Mouse (Mus musculus) hindbrain, embryonic 12.5 days (tissue): Measurements from ENCODE around the gene Lfng. TPM values are rescaled to one million over a fixed set of nuclear protein-coding genes. Genes with fewer than 3 reads are reported as not detected.
A peak's percentile ranks its signal among the peaks of the same experiment; 100 is the strongest.

ENCODE experiments used
- ATAC-seq: fragments of 200-750 bp; cut with Nextera tagmentation; 2 replicates; pipeline ENCODE4 v1.8.0; 2017; ENCODE audit warnings: moderate TSS enrichment; ENCODE audit not compliant: low FRiP score
- H3K27ac ChIP-seq: fragments of 300-500 bp; sonication (generic); 2 replicates; pipeline ENCODE4 v1.5.1; 2016; ENCODE audit warnings: mild to moderate bottlenecking
- H3K27me3 ChIP-seq: fragments of 300-500 bp; sonication (generic); 2 replicates; pipeline ENCODE4 v1.6.1; 2016; ENCODE audit warnings: mild to moderate bottlenecking
- H3K36me3 ChIP-seq: fragments of 300-500 bp; sonication (generic); 2 replicates; pipeline ENCODE4 v1.6.1; 2016; ENCODE audit warnings: mild to moderate bottlenecking
- H3K4me1 ChIP-seq: fragments of 300-500 bp; sonication (generic); 2 replicates; pipeline ENCODE4 v1.6.1; 2016
- H3K4me2 ChIP-seq: fragments of 300-500 bp; sonication (generic); replicated peaks from 2 replicates; pipeline ENCODE4 v1.6.1; 2016; ENCODE audit warnings: mild to moderate bottlenecking
- H3K4me3 ChIP-seq: fragments of 300-500 bp; sonication (generic); 2 replicates; pipeline ENCODE4 v1.5.1; 2016; ENCODE audit warnings: mild to moderate bottlenecking
- H3K9ac ChIP-seq: fragments of 300-500 bp; sonication (generic); 2 replicates; pipeline ENCODE4 v1.6.1; 2016; ENCODE audit warnings: mild to moderate bottlenecking, moderate library complexity
- H3K9me3 ChIP-seq: fragments of 300-500 bp; sonication (generic); replicated peaks from 2 replicates; pipeline ENCODE4 v1.6.1; 2016; ENCODE audit warnings: mild to moderate bottlenecking
- WGBS: fragments of 180-500 bp; shearing (Covaris S2); methylation state at CpG from one replicate; pipeline ENCODE4 v1.1.7; 2016; 5-methylcytosine and 5-hydroxymethylcytosine counted together
- polyA plus RNA-seq: library from polyadenylated mRNA; unstranded; fragments of >200 nt; fragmentation: Nextera tagmentation; extraction: Ambion mirVana; gene quantifications from 2 replicates; pipeline ENCODE4 v1.2.1, GENCODE M21; 2016

Gene Lfng
- polyA plus RNA-seq, 1 experiment from 2014 or later, result 27.6 TPM

GRCm38 (mm10) chr5:140636316-140637057 is 29.4 kb downstream of the Lfng start:
- Histone ChIP-seq H3K27ac (no peak overlapping the region), H3K4me1 (peaks cover 31% of the 10 kb centered on the region)

GRCm38 (mm10) chr5:140637058-140637410 is 29.9 kb downstream of the Lfng start:
- Histone ChIP-seq H3K27ac (0 out of 2 replicates have a peak overlapping the region, but pooled peaks have one; percentile 19), H3K4me1 (peaks cover 36% of the 10 kb centered on the region), H3K9ac (no peak overlapping the region), H3K27me3 (no peaks in the 10 kb centered on the region), H3K9me3 (no peaks in the 10 kb centered on the region), H3K36me3 (peaks cover 71% of the 10 kb centered on the region), H3K4me3 (no peak overlapping the region), H3K4me2 (no peak overlapping the region)
- WGBS, result 69% methylated on average over 6 of the region's 6 CpGs
- 0 out of 2 replicates have a peak, but pooled peaks have one; percentile 8 for ATAC-seq

More at GRCm38 (mm10) chr5:140636316-140637057, 29.4 kb downstream of the Lfng start:
- Histone ChIP-seq H3K9ac (no peak overlapping the region), H3K4me3 (no peak overlapping the region), H3K36me3 (peaks cover 77% of the 10 kb centered on the region), H3K27me3 (no peaks in the 10 kb centered on the region), H3K4me2 (no peak overlapping the region), H3K9me3 (no peaks in the 10 kb centered on the region)
- ATAC-seq, result no peak
- 94% methylated on average over 7 of the region's 7 CpGs for WGBS

DNA sequence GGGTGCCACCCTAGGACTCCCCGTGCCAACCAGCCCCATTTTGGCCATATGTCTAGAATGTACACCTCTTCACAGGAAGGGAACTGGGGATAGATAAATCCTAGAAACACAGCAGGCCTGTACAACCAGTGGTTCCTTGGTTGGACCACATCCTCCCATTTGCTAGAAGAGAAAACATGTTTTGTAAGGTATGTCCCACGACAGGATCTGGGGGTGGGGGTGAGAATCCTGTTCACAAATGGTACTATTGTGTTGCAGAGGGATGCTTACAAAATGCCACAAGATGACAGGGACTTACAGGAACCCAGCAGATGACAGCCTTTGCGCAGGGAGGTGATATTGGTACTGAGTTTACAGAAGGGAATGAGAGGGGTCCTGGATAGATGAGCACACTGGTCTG is 30.9 kb downstream of the Lfng start:
- 93% methylated on average over 3 of the region's 3 CpGs for WGBS
- peaks cover 45% of the 10 kb centered on the region for H3K4me1 ChIP-seq
- no peak for ATAC-seq
- no peak overlapping the region for H3K4me3 ChIP-seq
- no peaks in the 10 kb centered on the region for H3K9me3 ChIP-seq
- no peaks in the 10 kb centered on the region for H3K27me3 ChIP-seq
- no peak overlapping the region for H3K27ac ChIP-seq
- H3K4me2 ChIP-seq, result no peak overlapping the region
- peaks cover 62% of the 10 kb centered on the region for H3K36me3 ChIP-seq
- H3K9ac ChIP-seq, result no peak overlapping the region

DNA sequence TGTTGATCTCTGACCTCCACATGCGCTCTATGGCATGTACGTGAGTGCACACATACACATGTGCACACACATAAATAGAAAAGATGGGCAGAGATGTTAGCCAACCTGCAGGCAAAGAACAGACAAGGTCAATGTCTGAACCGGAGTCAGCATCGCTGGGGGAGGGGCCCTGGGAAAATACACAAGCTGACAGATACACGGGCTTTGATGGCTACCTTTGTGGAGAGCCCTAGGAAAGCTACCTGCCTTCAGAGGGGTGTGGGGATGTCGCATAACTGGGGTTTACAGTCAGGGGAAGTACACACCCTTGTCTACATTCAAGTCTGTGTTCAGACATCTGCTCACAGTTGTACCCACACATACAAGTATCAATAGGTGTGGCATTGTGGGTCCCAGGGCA is 31.4 kb downstream of the Lfng start:
- no peaks in the 10 kb centered on the region for H3K27me3 ChIP-seq
- ATAC-seq, result no peak
- H3K36me3 ChIP-seq, result peaks cover 61% of the 10 kb centered on the region
- 94% methylated on average over 6 of the region's 6 CpGs for WGBS
- H3K9me3 ChIP-seq, result no peaks in the 10 kb centered on the region
- peaks cover 48% of the 10 kb centered on the region for H3K4me1 ChIP-seq
- H3K27ac ChIP-seq, result no peak overlapping the region
- no peak overlapping the region for H3K4me3 ChIP-seq
- no peak overlapping the region for H3K4me2 ChIP-seq
- H3K9ac ChIP-seq, result no peak overlapping the region

DNA sequence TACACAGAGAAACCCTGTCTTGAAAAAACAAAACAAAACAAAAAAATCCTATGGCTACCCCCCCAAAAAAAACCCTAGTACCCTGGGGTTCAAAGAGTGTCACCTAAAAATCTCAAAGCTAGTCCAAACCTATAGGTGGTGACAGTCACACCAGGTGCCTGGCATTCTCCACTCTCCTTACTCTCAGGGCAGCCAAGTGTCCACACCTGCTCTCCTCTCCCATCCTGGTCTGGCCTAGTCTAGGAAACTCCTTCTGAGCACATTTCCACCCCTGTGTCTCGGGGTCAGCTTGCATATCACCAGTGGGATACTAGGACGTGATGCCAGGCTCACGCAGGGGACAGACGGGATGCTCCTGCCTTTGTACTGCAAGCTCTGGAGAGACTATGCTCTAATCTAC is 32.2 kb downstream of the Lfng start:
- Histone ChIP-seq H3K36me3 (peaks cover 59% of the 10 kb centered on the region), H3K4me1 (peaks cover 48% of the 10 kb centered on the region), H3K4me2 (no peak overlapping the region), H3K9ac (no peak overlapping the region), H3K27ac (no peak overlapping the region), H3K4me3 (no peak overlapping the region), H3K27me3 (no peaks in the 10 kb centered on the region), H3K9me3 (no peaks in the 10 kb centered on the region)
- no peak for ATAC-seq
- 88% methylated on average over 4 of the region's 4 CpGs for WGBS

GRCm38 (mm10) chr5:140639871-140640270 is 32.8 kb downstream of the Lfng start:
- 81% methylated on average over 14 of the region's 14 CpGs for WGBS
- Histone ChIP-seq H3K27ac (no peak overlapping the region), H3K27me3 (no peaks in the 10 kb centered on the region), H3K4me3 (no peak overlapping the region), H3K4me1 (peaks cover 53% of the 10 kb centered on the region), H3K9me3 (no peaks in the 10 kb centered on the region), H3K4me2 (no peak overlapping the region), H3K9ac (no peak overlapping the region; the same call in 1 of the 2 replicates), H3K36me3 (peaks cover 59% of the 10 kb centered on the region)
- no peak for ATAC-seq

DNA sequence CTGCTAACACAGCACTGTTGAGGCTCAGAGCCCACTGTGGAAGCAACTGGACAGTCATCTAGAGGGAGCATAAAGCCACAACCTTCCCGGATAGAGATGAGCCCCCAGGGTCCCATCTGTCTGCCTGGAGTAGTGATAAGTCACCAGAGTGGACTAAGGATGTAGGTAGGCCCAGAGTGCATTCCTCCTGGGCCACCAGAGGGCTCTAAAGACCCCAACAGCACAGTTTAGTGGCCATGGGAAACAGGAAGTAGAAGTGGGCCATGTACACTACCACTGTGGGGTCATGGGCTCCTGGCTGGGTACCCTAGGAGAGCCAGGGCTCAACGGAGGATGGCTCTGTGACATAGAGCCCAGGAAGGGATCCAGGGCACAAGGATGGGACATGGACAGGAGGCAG is 33.7 kb downstream of the Lfng start:
- Histone ChIP-seq H3K4me3 (no peak overlapping the region), H3K4me1 (peaks cover 62% of the 10 kb centered on the region), H3K36me3 (peaks cover 57% of the 10 kb centered on the region), H3K9me3 (no peaks in the 10 kb centered on the region), H3K9ac (no peak overlapping the region), H3K27ac (peak overlapping the region; percentile 30; the same call in 1 of the 2 replicates), H3K27me3 (no peaks in the 10 kb centered on the region), H3K4me2 (no peak overlapping the region)
- WGBS, result 71% methylated on average over 2 of the region's 2 CpGs
- ATAC-seq, result no peak

DNA sequence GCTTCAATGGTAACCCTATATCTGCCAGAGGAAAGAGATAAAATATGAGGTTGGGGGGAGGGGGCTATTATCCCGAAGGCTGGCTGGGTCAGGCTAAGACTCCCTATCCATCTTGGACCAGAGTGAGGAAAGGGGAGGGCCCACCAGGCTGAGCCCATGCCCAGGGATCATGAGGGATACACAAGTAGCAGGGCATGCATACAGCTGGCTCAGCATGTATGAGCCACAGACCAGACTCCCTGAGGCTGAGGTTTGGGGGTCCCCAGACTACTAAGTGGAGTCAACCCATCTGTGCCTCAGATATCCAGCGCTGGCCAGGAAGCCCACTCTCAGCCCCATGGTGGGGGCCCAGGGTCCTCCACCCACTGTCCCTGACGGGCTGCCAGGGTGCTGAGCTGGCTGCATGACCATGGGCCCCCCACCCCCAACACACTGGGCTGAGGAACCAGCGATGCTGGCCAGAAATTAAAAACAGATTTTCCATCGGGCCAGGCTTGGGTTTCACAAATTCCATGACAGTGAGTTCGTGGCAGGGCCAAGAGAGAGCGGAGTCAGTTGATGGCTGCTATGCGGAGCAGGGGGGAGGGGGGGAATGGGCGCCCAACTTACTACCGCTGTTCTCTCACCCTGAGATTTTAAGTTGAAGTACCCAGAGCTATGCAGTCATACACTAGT is 34.3 kb downstream of the Lfng start:
- no peaks in the 10 kb centered on the region for H3K27me3 ChIP-seq
- no peaks in the 10 kb centered on the region for H3K9me3 ChIP-seq
- peak overlapping the region; percentile 42; the same call in 1 of the 2 replicates for H3K9ac ChIP-seq
- WGBS, result 70% methylated on average over 10 of the region's 10 CpGs
- no peak overlapping the region for H3K4me3 ChIP-seq
- peaks cover 68% of the 10 kb centered on the region for H3K4me1 ChIP-seq
- peak overlapping the region; percentile 11; the same call in 1 of the 2 replicates for H3K4me2 ChIP-seq
- ATAC-seq, result no peak
- peaks cover 51% of the 10 kb centered on the region for H3K36me3 ChIP-seq
- peak overlapping the region; percentile 50; the same call in 1 of the 2 replicates for H3K27ac ChIP-seq

- Histone ChIP-seq H3K4me1 (peaks cover 73% of the 10 kb centered on the region), H3K27me3 (no peaks in the 10 kb centered on the region), H3K9ac (no peak overlapping the region), H3K9me3 (no peaks in the 10 kb centered on the region), H3K36me3 (peaks cover 46% of the 10 kb centered on the region), H3K27ac (no peak overlapping the region), H3K4me2 (peak overlapping the region; percentile 11; the same call in 1 of the 2 replicates), H3K4me3 (no peak overlapping the region)
- ATAC-seq, result no peak
- 78% methylated on average over 3 of the region's 3 CpGs for WGBS
Measured at GRCm38 (mm10) chr5:140642076-140642475, 35.0 kb downstream of the Lfng start.

- peaks cover 33% of the 10 kb centered on the region for H3K36me3 ChIP-seq
- 0 out of 2 replicates have a peak overlapping the region, but pooled peaks have one; percentile 99 for H3K4me2 ChIP-seq
- peaks cover 73% of the 10 kb centered on the region for H3K4me1 ChIP-seq
- H3K27ac ChIP-seq, result no peak overlapping the region
- H3K27me3 ChIP-seq, result no peaks in the 10 kb centered on the region
- H3K9me3 ChIP-seq, result no peaks in the 10 kb centered on the region
- no peak overlapping the region for H3K9ac ChIP-seq
- WGBS, result 85% methylated on average over 6 of the region's 6 CpGs
- ATAC-seq, result no peak
- H3K4me3 ChIP-seq, result no peak overlapping the region
Measured at GRCm38 (mm10) chr5:140644263-140644662, 37.1 kb downstream of the Lfng start.

DNA sequence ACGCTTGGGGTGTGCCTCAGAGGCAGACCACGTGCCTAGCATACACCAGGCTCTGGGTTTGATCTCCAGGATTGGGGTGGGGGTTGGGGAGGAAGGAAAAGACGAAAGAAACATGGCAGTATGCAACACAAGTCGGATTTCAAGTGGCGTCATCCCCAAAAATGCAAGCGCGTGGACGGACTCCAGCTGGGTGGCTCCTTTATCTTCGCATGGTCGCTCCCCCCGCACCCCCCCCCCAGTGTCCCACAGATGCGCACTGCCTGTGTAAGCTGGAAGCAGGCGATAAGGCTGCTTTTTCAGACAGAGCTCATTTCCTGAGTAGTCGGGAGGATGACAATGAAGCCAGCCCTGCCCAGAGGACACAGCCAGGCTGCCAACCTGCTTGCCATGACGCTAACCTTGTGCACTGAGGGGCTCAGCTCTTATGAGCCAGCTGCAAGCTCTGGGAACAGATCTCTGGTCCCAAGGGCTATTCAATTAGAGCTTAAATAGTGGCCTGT is 37.6 kb downstream of the Lfng start:
- H3K36me3 ChIP-seq, result peaks cover 30% of the 10 kb centered on the region
- ATAC-seq, result no peak
- H3K9ac ChIP-seq, result no peak overlapping the region; the same call in 1 of the 2 replicates
- WGBS, result 80% methylated on average over 15 of the region's 15 CpGs
- H3K4me2 ChIP-seq, result peak overlapping the region; percentile 99
- H3K9me3 ChIP-seq, result no peaks in the 10 kb centered on the region
- H3K27ac ChIP-seq, result peak overlapping the region; percentile 66; the same call in 1 of the 2 replicates
- H3K27me3 ChIP-seq, result no peaks in the 10 kb centered on the region
- H3K4me1 ChIP-seq, result peaks cover 73% of the 10 kb centered on the region
- 0 out of 2 replicates have a peak overlapping the region, but pooled peaks have one; percentile 3 for H3K4me3 ChIP-seq

- peak overlapping the region; percentile 100 for H3K9ac ChIP-seq
- ATAC-seq, result no peak
- no peak overlapping the region; the same call in 1 of the 2 replicates for H3K4me3 ChIP-seq
- peaks cover 24% of the 10 kb centered on the region for H3K36me3 ChIP-seq
- 0 out of 2 replicates have a peak overlapping the region, but pooled peaks have one; percentile 66 for H3K27ac ChIP-seq
- H3K27me3 ChIP-seq, result no peaks in the 10 kb centered on the region
- peaks cover 70% of the 10 kb centered on the region for H3K4me1 ChIP-seq
- WGBS, result 92% methylated on average over 4 of the region's 4 CpGs
- H3K9me3 ChIP-seq, result no peaks in the 10 kb centered on the region
- H3K4me2 ChIP-seq, result peak overlapping the region; percentile 99
Measured at GRCm38 (mm10) chr5:140645454-140645853, 38.3 kb downstream of the Lfng start.
